Mouse (Mus musculus): ENCODE results near the gene Syn3. TPM values are rescaled to one million over a fixed set of nuclear protein-coding genes. Genes with fewer than 3 reads are reported as not detected.
"Not testable (repeated sequence)": the region's sequence is repeated elsewhere in the genome, so short reads cannot be mapped to it uniquely, and the experiment has no call there.

Syn3 gene
- total RNA-seq, 2 experiments from 2014 or later = 28.1 to 34.6 TPM

- DNase-seq (ENCODE audit: low spot score in 2 of 2) = no peak
- intact Hi-C loops (cut with DNase I) = loop anchor here (10.0 kb wide), 1 partner anchor 95 kb away; no protein-coding TSS in a partner anchor
These were observed 438.4 kb downstream of the Syn3 start for GRCm38 (mm10) chr10:86060267-86060666.

GRCm38 (mm10) chr10:86057712-86058111 is 441.0 kb downstream of the Syn3 start:
- DNase-seq (ENCODE audit: low spot score in 2 of 2) = no peak
- intact Hi-C loops (cut with DNase I) = no loop called here

- intact Hi-C loops (cut with DNase I) = no loop called here
These were observed 441.4 kb downstream of the Syn3 start for GRCm38 (mm10) chr10:86057286-86057685.

GRCm38 (mm10) chr10:86056297-86056903 is 442.3 kb downstream of the Syn3 start:
- intact Hi-C loops (cut with DNase I) = no loop called here
- DNase-seq (ENCODE audit: low spot score in 2 of 2) = no peak

More at GRCm38 (mm10) chr10:86057286-86057685, 441.4 kb downstream of the Syn3 start:
- DNase-seq (ENCODE audit: low spot score in 2 of 2) = no peak

- intact Hi-C loops (cut with DNase I) = no loop called here
- no peak for DNase-seq (ENCODE audit: low spot score in 2 of 2)
These were observed 445.7 kb downstream of the Syn3 start for GRCm38 (mm10) chr10:86052818-86053522.

GRCm38 (mm10) chr10:86050522-86050921 is 448.2 kb downstream of the Syn3 start:
- intact Hi-C loops (cut with DNase I) = no loop called here
- DNase-seq (ENCODE audit: low spot score in 2 of 2) = no peak

GRCm38 (mm10) chr10:86047786-86048185 is 450.9 kb downstream of the Syn3 start:
- intact Hi-C loops (cut with DNase I) = no loop called here

GRCm38 (mm10) chr10:86046371-86046770 is 452.3 kb downstream of the Syn3 start:
- intact Hi-C loops (cut with DNase I) = no loop called here
- DNase-seq (ENCODE audit: low spot score in 2 of 2) = no peak

More at GRCm38 (mm10) chr10:86047786-86048185, 450.9 kb downstream of the Syn3 start:
- no peak for DNase-seq (ENCODE audit: low spot score in 2 of 2)

GRCm38 (mm10) chr10:86044066-86044465 is 454.6 kb downstream of the Syn3 start:
- DNase-seq (ENCODE audit: low spot score in 2 of 2) = no peak
- intact Hi-C loops (cut with DNase I) = no loop called here

GRCm38 (mm10) chr10:86043651-86044050 is 455.0 kb downstream of the Syn3 start:
- no peak for DNase-seq (ENCODE audit: low spot score in 2 of 2)
- intact Hi-C loops (cut with DNase I) = no loop called here

- DNase-seq (ENCODE audit: low spot score in 2 of 2) = no peak
- intact Hi-C loops (cut with DNase I) = no loop called here
These were observed 464.5 kb downstream of the Syn3 start for GRCm38 (mm10) chr10:86034007-86034728.

GRCm38 (mm10) chr10:86032517-86032916 is 466.2 kb downstream of the Syn3 start:
- no peak for DNase-seq (ENCODE audit: low spot score in 2 of 2)
- intact Hi-C loops (cut with DNase I) = no loop called here

GRCm38 (mm10) chr10:86030743-86031142 is 468.0 kb downstream of the Syn3 start:
- intact Hi-C loops (cut with DNase I) = no loop called here
- no peak for DNase-seq (ENCODE audit: low spot score in 2 of 2)

- intact Hi-C loops (cut with DNase I); DNase-seq (ENCODE audit: low spot score in 2 of 2): not testable (repeated sequence)
These were observed 471.9 kb downstream of the Syn3 start for GRCm38 (mm10) chr10:86026807-86027206.

- intact Hi-C loops (cut with DNase I) = no loop called here
- DNase-seq (ENCODE audit: low spot score in 2 of 2) = no peak
These were observed 472.3 kb downstream of the Syn3 start for GRCm38 (mm10) chr10:86026354-86026753.

GRCm38 (mm10) chr10:86025906-86026305 is 472.8 kb downstream of the Syn3 start:
- intact Hi-C loops (cut with DNase I) = no loop called here

GRCm38 (mm10) chr10:86023149-86023548 is 475.5 kb downstream of the Syn3 start:
- intact Hi-C loops (cut with DNase I) = loop anchor here (5.0 kb wide), 1 partner anchor 56 kb away; no protein-coding TSS in a partner anchor
- no peak for DNase-seq (ENCODE audit: low spot score in 2 of 2)

More at GRCm38 (mm10) chr10:86025906-86026305, 472.8 kb downstream of the Syn3 start:
- no peak for DNase-seq (ENCODE audit: low spot score in 2 of 2)

- intact Hi-C loops (cut with DNase I) = loop anchor here (5.0 kb wide), 1 partner anchor 55 kb away; no protein-coding TSS in a partner anchor
- DNase-seq (ENCODE audit: low spot score in 2 of 2) = no peak
These were observed 476.3 kb downstream of the Syn3 start for GRCm38 (mm10) chr10:86022474-86022816.

- intact Hi-C loops (cut with DNase I) = loop anchor here (1.0 to 5.0 kb wide), 2 partner anchors 55 to 442 kb away; no protein-coding TSS in a partner anchor
- peak; percentile 85 to 88 for DNase-seq (ENCODE audit: low spot score in 2 of 2)
These were observed 476.8 kb downstream of the Syn3 start, which contains the start of gene Fbxo7 for GRCm38 (mm10) chr10:86021749-86022473. Gene Fbxo7 (plus strand): TSS chr10:86021972.

GRCm38 (mm10) chr10:86021408-86021748 is 477.3 kb downstream of the Syn3 start:
- intact Hi-C loops (cut with DNase I) = loop anchor here (1.0 to 5.0 kb wide), 2 partner anchors 54 to 443 kb away; no protein-coding TSS in a partner anchor
- DNase-seq (ENCODE audit: low spot score in 2 of 2) = no peak

All from left cerebral cortex, postnatal 36 days (tissue).